Mouse (Mus musculus) T-helper 17 cell (primary cell): Measurements from ENCODE around the gene Zfp575.

Experiments
- in situ Hi-C, 2 experiments: fragments of 300-600 bp; cut with MboI, MseI; formaldehyde crosslinking; loops; 1 replicate in 1 of 2; 2 replicates in 1 of 2; pipeline ENCODE4 v1.15.1; 2025; ENCODE audit warnings: high pct_unique_total_duplicates in 2 of 2

The Zfp575 gene

DNA sequence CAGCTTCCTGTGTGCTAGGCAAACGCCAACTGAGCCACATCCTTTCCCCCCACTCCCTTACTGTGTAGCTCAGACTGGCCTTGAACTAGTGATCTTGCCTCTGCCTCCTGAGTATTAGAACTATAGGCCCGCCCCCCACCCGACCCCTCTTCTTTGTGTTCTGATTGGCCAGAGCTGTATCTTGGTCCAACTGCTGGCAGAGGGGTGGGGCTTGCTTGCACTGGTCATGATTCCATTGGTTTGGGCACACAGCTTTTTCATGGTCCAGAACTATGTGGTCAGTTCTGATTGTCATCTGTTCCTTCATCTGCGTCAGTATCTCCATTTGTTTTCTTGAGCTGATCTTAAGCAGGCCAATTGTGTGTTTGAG, 23.6 kb downstream of the Zfp575 start:
- in situ Hi-C loops = no loop called here

DNA sequence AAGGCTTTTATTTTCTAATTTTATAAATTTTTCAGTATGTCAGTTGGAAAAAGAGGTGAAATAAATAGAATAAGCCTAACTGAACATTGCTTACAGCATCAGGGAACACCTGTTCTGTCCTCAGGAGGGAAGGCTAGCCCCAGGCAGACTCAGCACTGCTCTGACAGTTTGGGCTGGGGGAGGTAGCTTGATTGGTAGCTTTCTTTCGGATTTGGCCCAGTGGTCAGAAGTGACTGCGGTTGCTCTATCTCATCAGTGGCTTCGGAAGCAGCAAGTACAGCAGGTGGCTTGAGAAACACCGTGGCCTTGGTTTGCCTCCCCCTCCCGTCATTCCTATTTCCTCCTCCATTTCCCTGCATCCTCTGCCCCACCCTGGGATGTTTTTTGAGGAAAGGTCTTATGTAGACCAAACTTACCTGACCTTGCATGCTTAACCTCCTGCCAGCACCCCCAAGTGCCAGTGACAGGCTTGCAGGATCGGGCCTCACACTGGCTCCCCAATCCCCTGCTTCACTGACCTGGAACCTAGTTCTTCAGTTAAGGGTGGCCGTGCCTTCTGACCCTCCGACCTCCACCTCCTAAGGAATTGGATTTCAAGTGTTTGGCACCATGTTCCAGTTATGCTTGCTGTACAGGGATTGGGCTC, 24.1 kb downstream of the Zfp575 start:
- in situ Hi-C loops = no loop called here

- in situ Hi-C loops = no loop called here
These were observed 26.0 kb downstream of the Zfp575 start for GRCm38 (mm10) chr7:24561450-24561849.

GRCm38 (mm10) chr7:24555786-24556185, 31.7 kb downstream of the Zfp575 start:
- in situ Hi-C loops = no loop called here

DNA sequence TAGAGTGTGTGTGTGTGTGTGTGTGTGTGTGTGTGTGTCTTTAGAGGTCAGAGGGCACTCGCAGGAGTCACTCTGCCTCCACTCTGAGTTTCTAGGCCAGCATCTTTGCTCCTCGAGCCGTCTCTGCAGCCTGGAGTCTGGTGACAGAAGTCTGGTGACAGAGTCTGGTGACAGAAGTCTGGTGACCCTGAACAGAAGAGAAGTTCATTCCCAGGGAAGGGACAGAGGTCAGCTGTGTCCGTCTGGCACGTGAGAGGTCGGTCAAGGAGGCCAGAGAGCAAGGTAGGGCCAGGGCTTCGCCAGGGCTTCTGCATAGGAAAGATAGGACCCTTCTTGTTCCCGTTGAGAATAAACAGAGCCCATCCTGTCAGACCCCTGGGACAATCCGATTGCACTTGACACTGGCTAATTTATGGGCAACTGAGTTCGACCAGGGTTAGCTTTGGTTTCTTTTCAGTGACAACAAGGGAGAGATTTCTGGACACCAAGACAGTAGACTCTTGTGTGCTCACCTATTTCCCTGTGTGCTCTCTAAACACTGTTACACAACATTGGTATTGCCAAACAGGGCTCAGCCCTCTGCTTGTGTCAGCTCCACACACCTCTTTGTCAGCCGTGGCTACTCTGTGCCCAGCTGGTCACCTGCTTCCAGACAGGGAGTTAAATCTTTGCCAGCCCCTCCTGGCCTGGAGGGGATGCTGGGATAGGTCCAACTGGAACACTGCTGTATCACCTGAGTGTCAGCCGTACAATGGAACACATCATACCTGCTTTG, 35.3 kb downstream of the Zfp575 start:
- in situ Hi-C loops = loop anchor here in 1 of 2 experiments (5.0 kb wide), 1 partner anchor 35 kb away; no protein-coding TSS in a partner anchor

DNA sequence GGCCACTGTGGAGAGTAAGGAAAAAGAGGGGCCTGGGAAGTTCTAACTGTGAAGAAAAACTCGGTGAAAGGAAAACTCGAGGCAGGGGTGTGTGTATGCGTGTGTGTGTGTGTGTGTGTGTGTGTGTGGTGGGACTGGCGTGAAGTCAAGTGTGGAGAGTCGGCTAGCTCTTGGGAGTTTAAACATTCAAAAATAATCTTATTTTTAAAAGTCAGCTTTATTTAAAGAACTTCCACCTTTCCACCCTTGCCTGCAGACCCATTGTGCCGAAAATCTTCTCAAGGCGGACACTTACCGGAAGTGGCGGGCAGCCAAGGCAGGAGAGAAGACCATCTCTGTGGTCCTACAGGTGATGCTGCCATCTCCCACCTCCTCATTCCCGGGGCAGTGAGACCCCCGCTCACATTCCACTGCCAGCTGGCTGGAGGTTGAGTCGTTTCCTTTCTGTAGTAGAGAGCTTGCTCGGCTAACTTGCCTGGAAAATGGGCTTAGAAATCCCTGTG, 39.9 kb downstream of the Zfp575 start:
- in situ Hi-C loops = no loop called here

GRCm38 (mm10) chr7:24546634-24547389, 40.6 kb downstream of the Zfp575 start:
- in situ Hi-C loops = no loop called here

DNA sequence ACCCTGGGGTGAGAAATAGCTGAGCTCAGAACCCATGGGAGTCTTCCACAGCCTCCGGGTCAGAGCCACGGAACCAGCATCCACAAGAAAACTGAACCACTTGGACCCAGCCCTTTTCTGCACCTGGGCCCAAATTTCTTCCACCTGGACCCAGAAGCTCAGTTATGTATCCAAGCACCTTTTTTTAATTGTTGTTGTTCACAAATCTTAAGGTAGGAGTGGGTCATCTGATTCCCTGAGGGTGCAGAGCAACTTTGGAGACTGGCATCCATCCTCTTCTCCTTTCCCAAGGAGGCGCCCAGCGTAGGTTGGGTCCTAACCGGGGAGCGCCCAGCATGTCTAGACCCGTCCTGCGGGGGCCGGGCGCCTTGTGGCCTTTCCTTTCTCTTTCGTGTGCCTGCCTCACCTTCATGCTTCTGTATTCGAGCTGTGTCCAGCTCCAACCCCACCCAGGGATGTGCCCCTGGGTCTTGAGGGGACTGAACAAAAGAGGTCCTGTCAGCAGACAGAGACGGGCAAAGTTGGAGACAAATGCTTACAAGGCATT, 41.3 kb downstream of the Zfp575 start, which contains the start of the genes Pinlyp and Xrcc1:
TSS of gene Pinlyp (minus strand) at position 51 of the 547 bp plus-strand sequence.
TSS of gene Xrcc1 (plus strand) at position 222 of the 547 bp plus-strand sequence.
- in situ Hi-C loops = no loop called here

- in situ Hi-C loops = no loop called here
These were observed 42.9 kb downstream of the Zfp575 start for GRCm38 (mm10) chr7:24544506-24544905.

- in situ Hi-C loops = no loop called here
These were observed 47.8 kb downstream of the Zfp575 start for GRCm38 (mm10) chr7:24539686-24540085.

GRCm38 (mm10) chr7:24538701-24539100, 48.7 kb downstream of the Zfp575 start:
- in situ Hi-C loops = no loop called here

- in situ Hi-C loops = no loop called here
These were observed 49.3 kb downstream of the Zfp575 start for GRCm38 (mm10) chr7:24538154-24538553.

DNA sequence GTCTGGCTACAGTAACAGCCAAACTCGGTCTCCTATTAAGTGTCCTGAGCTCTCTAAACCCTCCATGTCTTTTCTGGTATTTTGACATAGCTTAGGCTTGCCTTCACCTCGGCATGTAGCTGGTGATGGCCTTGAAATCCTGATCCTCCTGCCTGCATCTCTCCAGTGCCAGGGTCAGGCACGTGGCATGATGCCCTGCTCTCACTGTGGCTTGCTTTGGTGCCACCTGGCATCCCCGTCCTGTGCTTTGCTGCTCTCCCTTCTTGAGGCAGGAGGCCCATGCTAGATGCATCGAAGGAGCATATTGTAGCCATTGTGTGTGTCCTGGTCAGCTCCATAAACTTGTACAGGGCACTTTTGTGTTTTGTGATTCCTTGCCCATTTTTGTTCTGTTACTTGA, 49.9 kb downstream of the Zfp575 start:
- in situ Hi-C loops = no loop called here

GRCm38 (mm10) chr7:24537081-24537480, 50.4 kb downstream of the Zfp575 start:
- in situ Hi-C loops = no loop called here

DNA sequence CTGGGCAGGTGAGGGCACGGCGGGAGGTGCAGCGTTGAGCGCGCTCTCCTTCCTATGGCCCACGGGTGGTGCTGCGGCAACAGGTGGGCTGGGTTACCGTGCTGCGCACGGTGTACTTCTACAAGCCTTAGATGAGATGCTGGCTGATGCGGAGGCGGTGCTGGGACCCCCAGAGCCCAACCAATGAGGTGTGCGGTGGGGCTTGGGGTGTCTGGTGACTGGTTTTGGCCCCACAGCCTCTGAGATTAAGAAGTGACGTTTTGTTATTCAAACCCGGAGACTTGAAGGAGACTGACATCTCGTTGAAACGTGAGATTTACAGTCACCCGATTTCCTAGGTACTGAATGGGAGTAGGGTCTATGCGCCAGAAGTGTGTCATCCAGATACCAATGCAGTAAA, 53.1 kb downstream of the Zfp575 start:
- in situ Hi-C loops = no loop called here
